Mouse (Mus musculus): ENCODE data around the gene Fsd1. TPM values are rescaled to one million over a fixed set of nuclear protein-coding genes. Genes with fewer than 3 reads are reported as not detected.

Gene Fsd1
- polyA plus RNA-seq, 1 experiment from 2014 or later: 9.9 TPM

DNA sequence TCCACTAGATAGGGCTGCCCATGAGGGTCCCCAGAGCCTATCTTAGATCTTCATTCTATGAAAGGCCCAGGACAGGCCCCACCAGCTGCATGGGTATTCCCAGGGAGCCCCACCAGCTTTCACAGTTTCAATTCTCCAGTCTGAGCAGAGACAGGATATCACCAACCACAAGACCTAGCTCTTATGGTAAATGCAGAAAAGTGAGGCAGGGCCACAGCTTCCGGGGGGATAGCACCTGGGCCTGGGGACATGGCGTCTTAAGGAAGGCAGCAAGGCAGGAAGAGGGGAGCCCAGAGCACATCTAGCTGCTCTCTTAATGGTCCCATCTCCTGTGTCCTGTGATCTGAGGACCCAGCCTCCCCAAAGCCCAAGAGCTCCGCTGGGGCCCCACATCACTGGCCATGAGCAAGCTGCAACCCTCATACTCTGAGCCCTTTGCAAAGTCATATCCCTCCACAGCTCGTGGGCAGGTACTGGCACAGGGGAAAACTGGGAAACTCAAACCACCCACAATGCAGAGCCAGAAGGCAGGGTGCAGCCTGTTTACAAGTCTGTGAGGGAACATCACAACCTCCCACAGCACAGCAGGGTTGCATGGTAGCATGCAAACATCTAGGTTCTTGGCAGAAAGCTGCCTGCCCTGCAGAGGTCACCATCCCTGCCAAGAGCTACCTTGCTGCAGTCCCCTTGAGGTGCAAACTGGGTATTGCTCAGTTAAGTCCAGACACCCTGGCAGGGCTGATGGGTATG lies 35.0 kb downstream of the Fsd1 start:
- WGBS: 80% methylated on average over 4 of the region's 4 CpGs
- no peak for ATAC-seq (ENCODE audit: insufficient read depth, low FRiP score)
- peaks cover 15% of the 10 kb centered on the region for H3K36me3 ChIP-seq (ENCODE audit: control insufficient read depth, insufficient read depth, low read length)

GRCm38 (mm10) chr17:56022131-56022988 lies 36.1 kb downstream of the Fsd1 start:
- peaks cover 7% of the 10 kb centered on the region for H3K4me1 ChIP-seq (ENCODE audit: control insufficient read depth, insufficient read depth, low read length)
- H3K9me3 ChIP-seq (replicated peaks; ENCODE audit: control insufficient read depth, low read length): no peaks in the 10 kb centered on the region
- H3K36me3 ChIP-seq (ENCODE audit: control insufficient read depth, insufficient read depth, low read length): peaks cover 5% of the 10 kb centered on the region
- no peak overlapping the region; the same call in 1 of the 2 replicates for H3K27ac ChIP-seq (ENCODE audit: low read length)
- ATAC-seq (ENCODE audit: insufficient read depth, low FRiP score): no peak
- WGBS: 72% methylated on average over 2 of the region's 2 CpGs
- no peak overlapping the region for H3K4me2 ChIP-seq (ENCODE audit: low read depth, low read length)
- H3K4me3 ChIP-seq (replicated peaks; ENCODE audit: low read length): no peak overlapping the region
- H3K27me3 ChIP-seq (ENCODE audit: control insufficient read depth, insufficient read depth, low read length): no peaks in the 10 kb centered on the region
- H3K9ac ChIP-seq (ENCODE audit: low read length): no peak overlapping the region

More for the DNA sequence above, 35.0 kb downstream of the Fsd1 start:
- no peak overlapping the region for H3K4me2 ChIP-seq (ENCODE audit: low read depth, low read length)
- H3K9me3 ChIP-seq (replicated peaks; ENCODE audit: control insufficient read depth, low read length): no peaks in the 10 kb centered on the region
- H3K4me1 ChIP-seq (ENCODE audit: control insufficient read depth, insufficient read depth, low read length): peaks cover 7% of the 10 kb centered on the region
- no peak overlapping the region for H3K27ac ChIP-seq (ENCODE audit: low read length)
- no peaks in the 10 kb centered on the region for H3K27me3 ChIP-seq (ENCODE audit: control insufficient read depth, insufficient read depth, low read length)
- no peak overlapping the region for H3K4me3 ChIP-seq (replicated peaks; ENCODE audit: low read length)
- no peak overlapping the region for H3K9ac ChIP-seq (ENCODE audit: low read length)

DNA sequence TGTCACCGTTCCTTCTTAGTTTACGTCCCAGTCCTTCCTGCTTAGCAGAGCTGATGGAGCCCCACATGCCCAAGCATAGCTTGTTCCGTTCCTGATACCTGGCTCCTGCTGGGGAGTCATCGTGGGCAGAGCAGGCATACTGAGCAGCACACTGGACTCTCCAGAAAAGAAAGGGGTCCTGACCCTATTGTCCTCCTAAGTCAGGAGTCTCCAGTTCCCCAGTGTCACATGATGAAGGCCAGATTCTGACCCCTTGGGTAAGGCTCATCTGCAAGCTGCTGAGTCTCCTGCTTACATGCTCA lies 36.6 kb downstream of the Fsd1 start:
- Histone ChIP-seq H3K27me3 (ENCODE audit: control insufficient read depth, insufficient read depth, low read length) (no peaks in the 10 kb centered on the region), H3K36me3 (ENCODE audit: control insufficient read depth, insufficient read depth, low read length) (no peaks in the 10 kb centered on the region; the same call in none of the 2 replicates), H3K9me3 (replicated peaks; ENCODE audit: control insufficient read depth, low read length) (no peaks in the 10 kb centered on the region), H3K4me2 (ENCODE audit: low read depth, low read length) (no peak overlapping the region), H3K9ac (ENCODE audit: low read length) (no peak overlapping the region), H3K4me1 (ENCODE audit: control insufficient read depth, insufficient read depth, low read length) (peaks cover 7% of the 10 kb centered on the region), H3K27ac (ENCODE audit: low read length) (no peak overlapping the region; the same call in 1 of the 2 replicates), H3K4me3 (replicated peaks; ENCODE audit: low read length) (no peak overlapping the region)
- ATAC-seq (ENCODE audit: insufficient read depth, low FRiP score): no peak
- 92% methylated on average over 4 of the region's 4 CpGs for WGBS

DNA sequence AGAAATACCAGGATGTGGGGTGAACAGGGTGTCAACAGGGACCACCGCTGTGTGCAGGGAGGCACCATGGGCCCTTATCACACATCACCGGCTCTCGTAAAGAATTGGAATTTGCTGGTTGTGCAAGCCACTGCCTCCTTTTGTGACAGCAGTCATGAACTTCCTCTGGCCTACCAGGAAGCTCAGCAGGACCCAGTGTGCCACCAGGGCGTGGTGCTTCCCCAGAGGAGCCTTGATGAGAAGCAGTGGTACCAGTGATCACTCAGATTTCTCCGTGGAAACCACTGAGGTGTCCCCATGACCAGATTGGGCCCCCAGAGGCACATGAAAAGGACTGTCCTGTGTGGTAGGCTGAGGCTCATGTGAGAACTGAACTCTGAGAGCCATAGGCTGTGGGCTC lies 37.1 kb downstream of the Fsd1 start:
- Histone ChIP-seq H3K36me3 (ENCODE audit: control insufficient read depth, insufficient read depth, low read length) (no peaks in the 10 kb centered on the region; the same call in 1 of the 2 replicates), H3K4me3 (replicated peaks; ENCODE audit: low read length) (no peak overlapping the region), H3K27ac (ENCODE audit: low read length) (peak overlapping the region; percentile 64; the same call in 1 of the 2 replicates), H3K9me3 (replicated peaks; ENCODE audit: control insufficient read depth, low read length) (no peaks in the 10 kb centered on the region), H3K4me1 (ENCODE audit: control insufficient read depth, insufficient read depth, low read length) (peaks cover 7% of the 10 kb centered on the region), H3K27me3 (ENCODE audit: control insufficient read depth, insufficient read depth, low read length) (no peaks in the 10 kb centered on the region), H3K9ac (ENCODE audit: low read length) (no peak overlapping the region), H3K4me2 (ENCODE audit: low read depth, low read length) (no peak overlapping the region)
- ATAC-seq (ENCODE audit: insufficient read depth, low FRiP score): no peak
- 65% methylated on average over 5 of the region's 5 CpGs for WGBS

DNA sequence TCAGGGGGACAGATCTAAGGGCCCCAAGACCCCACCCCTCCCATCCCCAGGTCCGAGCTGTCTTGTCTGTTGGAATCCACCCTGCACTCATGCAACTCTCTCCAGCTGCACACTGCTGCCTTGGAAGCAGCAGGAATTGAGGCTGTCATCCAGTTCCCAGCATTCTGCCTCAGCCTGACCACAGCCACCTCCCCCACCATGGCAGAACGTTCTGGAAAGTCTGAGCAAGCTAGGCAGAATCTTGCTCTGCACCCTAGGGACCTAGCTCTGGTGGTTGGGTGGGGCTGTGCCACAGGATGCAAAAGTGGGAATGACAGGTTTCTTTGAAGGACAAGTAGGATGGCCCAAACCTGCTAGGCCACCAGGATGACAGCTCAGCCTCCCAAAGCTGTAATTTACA lies 38.2 kb downstream of the Fsd1 start:
- Histone ChIP-seq H3K4me1 (ENCODE audit: control insufficient read depth, insufficient read depth, low read length) (peaks cover 7% of the 10 kb centered on the region), H3K4me2 (ENCODE audit: low read depth, low read length) (no peak overlapping the region), H3K27ac (ENCODE audit: low read length) (peak overlapping the region; percentile 64), H3K36me3 (ENCODE audit: control insufficient read depth, insufficient read depth, low read length) (no peaks in the 10 kb centered on the region; the same call in 1 of the 2 replicates), H3K27me3 (ENCODE audit: control insufficient read depth, insufficient read depth, low read length) (no peaks in the 10 kb centered on the region), H3K4me3 (replicated peaks; ENCODE audit: low read length) (no peak overlapping the region), H3K9me3 (replicated peaks; ENCODE audit: control insufficient read depth, low read length) (no peaks in the 10 kb centered on the region), H3K9ac (ENCODE audit: low read length) (peak overlapping the region; percentile 18; the same call in 1 of the 2 replicates)
- WGBS: 59% methylated on average over 2 of the region's 2 CpGs
- no peak for ATAC-seq (ENCODE audit: insufficient read depth, low FRiP score)

DNA sequence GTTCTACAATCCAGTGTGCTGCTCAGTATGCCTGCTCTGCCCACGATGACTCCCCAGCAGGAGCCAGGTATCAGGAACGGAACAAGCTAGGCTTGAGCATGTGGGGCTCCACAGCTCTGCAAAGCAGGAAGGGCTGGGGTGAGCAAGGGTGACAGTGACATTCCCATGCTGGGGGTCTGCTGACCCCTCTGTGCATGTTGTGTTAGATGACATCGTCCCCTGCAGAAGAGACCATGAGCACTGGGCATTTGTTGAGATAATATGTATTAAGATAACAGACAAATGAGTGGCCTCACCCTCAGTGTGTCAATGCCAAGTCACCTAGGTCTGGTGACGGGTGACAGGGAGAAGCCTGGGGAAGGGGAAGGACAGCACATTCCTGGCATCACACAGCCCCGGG lies 38.6 kb downstream of the Fsd1 start:
- Histone ChIP-seq H3K9me3 (replicated peaks; ENCODE audit: control insufficient read depth, low read length) (no peaks in the 10 kb centered on the region), H3K27me3 (ENCODE audit: control insufficient read depth, insufficient read depth, low read length) (no peaks in the 10 kb centered on the region), H3K9ac (ENCODE audit: low read length) (no peak overlapping the region; the same call in 1 of the 2 replicates), H3K27ac (ENCODE audit: low read length) (no peak overlapping the region), H3K4me1 (ENCODE audit: control insufficient read depth, insufficient read depth, low read length) (peaks cover 7% of the 10 kb centered on the region), H3K36me3 (ENCODE audit: control insufficient read depth, insufficient read depth, low read length) (no peaks in the 10 kb centered on the region; the same call in 1 of the 2 replicates), H3K4me3 (replicated peaks; ENCODE audit: low read length) (no peak overlapping the region), H3K4me2 (ENCODE audit: low read depth, low read length) (no peak overlapping the region)
- no peak for ATAC-seq (ENCODE audit: insufficient read depth, low FRiP score)
- WGBS: 75% methylated on average over 5 of the region's 5 CpGs

DNA sequence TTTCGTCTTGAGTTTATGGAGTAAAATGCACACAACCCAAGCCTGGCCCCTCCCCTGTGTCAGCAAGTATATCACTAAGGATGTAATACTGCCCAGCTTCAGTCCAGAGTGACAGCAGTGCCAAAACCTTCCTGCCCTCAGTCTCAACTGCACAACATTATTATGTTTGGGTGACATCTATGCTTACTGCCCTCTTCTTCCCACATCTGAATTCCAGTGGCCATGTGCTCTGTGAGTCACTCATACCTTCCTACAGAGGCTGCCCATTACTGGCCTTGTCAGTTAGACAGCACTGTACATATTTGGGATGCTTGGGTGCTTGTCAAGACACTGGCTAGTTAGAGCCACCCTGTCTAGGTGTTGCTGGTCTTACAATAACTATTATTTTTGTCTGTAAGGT lies 40.0 kb downstream of the Fsd1 start:
- Histone ChIP-seq H3K4me3 (replicated peaks; ENCODE audit: low read length) (no peak overlapping the region), H3K27ac (ENCODE audit: low read length) (no peak overlapping the region), H3K27me3 (ENCODE audit: control insufficient read depth, insufficient read depth, low read length) (no peaks in the 10 kb centered on the region), H3K4me1 (ENCODE audit: control insufficient read depth, insufficient read depth, low read length) (peaks cover 7% of the 10 kb centered on the region), H3K9ac (ENCODE audit: low read length) (no peak overlapping the region), H3K36me3 (ENCODE audit: control insufficient read depth, insufficient read depth, low read length) (no peaks in the 10 kb centered on the region; the same call in 1 of the 2 replicates), H3K4me2 (ENCODE audit: low read depth, low read length) (no peak overlapping the region), H3K9me3 (replicated peaks; ENCODE audit: control insufficient read depth, low read length) (no peaks in the 10 kb centered on the region)
- ATAC-seq (ENCODE audit: insufficient read depth, low FRiP score): no peak
- 87% methylated on average over 1 of the region's 1 CpGs for WGBS

- H3K27ac ChIP-seq (ENCODE audit: low read length): no peak overlapping the region
- WGBS: 79% methylated on average over 1 of the region's 1 CpGs
- ATAC-seq (ENCODE audit: insufficient read depth, low FRiP score): no peak
- H3K4me2 ChIP-seq (ENCODE audit: low read depth, low read length): no peak overlapping the region
- no peaks in the 10 kb centered on the region; the same call in 1 of the 2 replicates for H3K36me3 ChIP-seq (ENCODE audit: control insufficient read depth, insufficient read depth, low read length)
- H3K9ac ChIP-seq (ENCODE audit: low read length): no peak overlapping the region
- no peaks in the 10 kb centered on the region for H3K27me3 ChIP-seq (ENCODE audit: control insufficient read depth, insufficient read depth, low read length)
- no peak overlapping the region for H3K4me3 ChIP-seq (replicated peaks; ENCODE audit: low read length)
- H3K4me1 ChIP-seq (ENCODE audit: control insufficient read depth, insufficient read depth, low read length): peaks cover 8% of the 10 kb centered on the region
- H3K9me3 ChIP-seq (replicated peaks; ENCODE audit: control insufficient read depth, low read length): no peaks in the 10 kb centered on the region
Observed at GRCm38 (mm10) chr17:56026881-56027280, 40.6 kb downstream of the Fsd1 start.

GRCm38 (mm10) chr17:56027801-56028441 lies 41.6 kb downstream of the Fsd1 start:
- H3K4me3 ChIP-seq (replicated peaks; ENCODE audit: low read length): no peak overlapping the region
- 94% methylated on average over 5 of the region's 5 CpGs for WGBS
- no peaks in the 10 kb centered on the region for H3K27me3 ChIP-seq (ENCODE audit: control insufficient read depth, insufficient read depth, low read length)
- no peaks in the 10 kb centered on the region for H3K36me3 ChIP-seq (ENCODE audit: control insufficient read depth, insufficient read depth, low read length)
- H3K27ac ChIP-seq (ENCODE audit: low read length): no peak overlapping the region
- H3K4me1 ChIP-seq (ENCODE audit: control insufficient read depth, insufficient read depth, low read length): peaks cover 17% of the 10 kb centered on the region
- H3K9ac ChIP-seq (ENCODE audit: low read length): peak overlapping the region; percentile 1; the same call in 1 of the 2 replicates
- H3K9me3 ChIP-seq (replicated peaks; ENCODE audit: control insufficient read depth, low read length): no peaks in the 10 kb centered on the region
- no peak overlapping the region for H3K4me2 ChIP-seq (ENCODE audit: low read depth, low read length)
- no peak for ATAC-seq (ENCODE audit: insufficient read depth, low FRiP score)
